Mouse (Mus musculus) megakaryocyte, adult 5-6 weeks (primary cell): ENCODE results near the gene Plcb1. TPM values are rescaled to one million over a fixed set of nuclear protein-coding genes. Genes with fewer than 3 reads are reported as not detected.
A peak's percentile ranks its signal among the peaks of the same experiment; 100 is the strongest.

Experiments used
- ATAC-seq: 2 replicates; pipeline ENCODE4 v1.8.0; 2016; ENCODE audit warnings: mild to moderate bottlenecking, inconsistent platforms; ENCODE audit not compliant: poor library complexity, severe bottlenecking
- total RNA-seq, 2 experiments: library from RNA; stranded (forward) in 1 of 2; stranded (reverse) in 1 of 2; fragments of 153-499, 151-499 nt in 1 of 2; fragments of 221-1000, 200-1000 nt in 1 of 2; gene quantifications; 2 replicates each; pipeline versions ENCODE4 v1.2.3 to v1.2.4; 2015 to 2017

The Plcb1 gene
- total RNA-seq, 2 experiments from 2014 or later, result 37.3 to 39.4 TPM

GRCm38 (mm10) chr2:135394698-135395097 is 608.8 kb downstream of the Plcb1 start:
- ATAC-seq, result no peak

DNA sequence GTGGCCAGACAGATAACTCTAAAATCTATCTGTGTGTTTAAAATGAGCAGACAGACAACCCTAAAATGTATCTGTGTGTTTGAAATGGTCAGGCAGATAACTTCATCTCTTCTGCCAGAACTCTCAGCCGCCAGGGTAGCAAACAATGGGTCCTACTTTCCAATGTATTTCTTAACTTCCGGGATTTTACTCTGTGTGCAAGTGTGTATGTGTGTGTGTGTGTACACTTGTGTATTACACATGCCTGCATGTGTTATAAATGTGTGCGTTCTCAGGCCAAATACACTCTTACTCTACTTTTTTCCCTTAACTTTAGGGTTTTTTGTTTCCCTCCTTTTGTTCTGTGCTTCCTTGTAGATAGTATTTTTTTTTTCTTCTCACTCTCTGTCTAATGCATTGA is 610.5 kb downstream of the Plcb1 start:
- ATAC-seq, result no peak

DNA sequence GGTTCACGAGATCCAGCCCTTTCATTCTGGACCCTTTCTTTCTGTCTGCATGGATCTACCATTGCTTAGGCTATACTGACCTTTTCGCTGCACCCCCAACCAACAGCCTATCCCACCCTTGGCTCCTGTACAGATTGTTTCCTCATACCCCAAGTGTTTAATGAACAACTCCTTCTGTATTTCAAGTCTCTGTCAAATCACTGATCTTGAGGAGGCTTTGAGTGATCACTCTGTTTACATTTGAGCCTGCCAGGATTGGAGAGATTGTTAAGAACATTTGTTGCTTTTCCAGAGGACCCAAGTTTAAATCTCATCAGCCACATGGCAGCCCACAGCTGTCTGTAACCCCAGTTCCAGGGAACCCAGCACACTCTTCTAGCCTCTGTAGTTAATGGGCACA is 612.1 kb downstream of the Plcb1 start:
- no peak for ATAC-seq

GRCm38 (mm10) chr2:135399760-135400159 is 613.9 kb downstream of the Plcb1 start:
- ATAC-seq, result no peak

DNA sequence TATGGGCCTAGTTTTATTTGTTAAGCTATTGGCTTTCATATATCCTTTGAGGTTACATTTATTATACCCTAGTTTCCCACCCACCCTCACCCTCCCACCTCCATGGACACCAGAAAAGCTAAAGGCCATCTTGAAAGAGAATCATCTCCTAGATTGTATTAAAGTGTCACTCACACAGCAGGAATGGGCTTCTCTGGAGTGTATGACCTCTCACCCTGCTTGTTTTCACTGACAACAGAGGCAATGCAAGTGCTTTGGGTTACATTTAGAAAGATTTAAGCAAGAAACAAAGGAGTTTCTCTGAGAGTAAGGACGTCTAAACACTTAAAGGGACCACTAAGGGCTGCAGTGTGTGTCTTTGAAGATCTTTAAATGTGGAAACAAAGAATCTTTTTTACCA is 617.0 kb downstream of the Plcb1 start:
- ATAC-seq, result no peak

DNA sequence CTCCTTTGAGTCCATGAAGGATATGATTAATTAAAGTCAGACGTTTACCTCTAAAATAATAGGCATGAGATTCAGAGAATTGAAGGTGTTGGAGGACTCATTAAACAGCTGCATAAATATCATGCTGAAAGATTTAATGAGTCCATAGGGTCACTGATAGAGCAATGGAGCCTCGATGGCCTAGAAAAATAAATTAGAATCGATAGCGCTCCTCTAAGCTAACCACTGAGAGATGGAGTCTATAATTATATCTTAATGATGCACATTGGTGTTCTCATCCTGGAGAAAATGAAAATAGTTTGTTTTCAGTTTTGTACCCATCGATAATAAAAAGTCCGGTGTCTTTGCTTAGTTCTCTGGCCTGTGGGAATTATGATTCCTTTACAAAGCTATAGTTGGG is 617.5 kb downstream of the Plcb1 start:
- no peak for ATAC-seq

- no peak for ATAC-seq
These were observed 618.2 kb downstream of the Plcb1 start for GRCm38 (mm10) chr2:135404095-135404494.

DNA sequence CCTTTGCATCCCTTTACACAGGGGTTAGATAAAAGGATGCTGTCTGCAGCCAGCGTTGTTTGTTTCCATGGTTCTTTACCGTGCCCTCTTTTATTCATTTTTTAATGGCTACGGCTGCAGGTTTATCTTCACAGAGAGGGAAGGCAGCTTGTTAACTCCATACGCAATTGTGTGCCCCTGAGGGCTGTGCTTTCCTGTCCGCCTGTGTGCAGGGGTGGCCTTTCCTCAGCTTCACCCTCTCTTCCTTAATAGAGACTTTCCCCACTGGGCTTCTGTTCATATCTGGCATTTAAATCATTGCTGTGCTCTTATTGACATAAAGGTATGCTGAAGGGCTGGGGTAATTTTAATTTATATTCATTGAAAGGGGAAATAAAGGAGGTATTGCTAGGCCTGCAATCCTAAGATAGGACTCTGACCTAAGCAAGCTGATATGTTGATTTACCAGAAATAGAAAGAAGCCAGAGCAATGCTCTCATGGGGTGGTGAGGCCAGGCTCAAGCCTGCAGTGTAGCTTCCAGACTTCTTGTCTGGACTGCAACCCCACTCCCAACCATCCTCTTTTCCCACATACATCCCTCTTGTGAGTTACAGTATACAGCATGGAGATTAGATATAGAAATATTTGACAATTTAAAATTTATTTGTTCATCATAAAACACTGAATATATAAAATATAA is 623.7 kb downstream of the Plcb1 start:
- no peak for ATAC-seq

DNA sequence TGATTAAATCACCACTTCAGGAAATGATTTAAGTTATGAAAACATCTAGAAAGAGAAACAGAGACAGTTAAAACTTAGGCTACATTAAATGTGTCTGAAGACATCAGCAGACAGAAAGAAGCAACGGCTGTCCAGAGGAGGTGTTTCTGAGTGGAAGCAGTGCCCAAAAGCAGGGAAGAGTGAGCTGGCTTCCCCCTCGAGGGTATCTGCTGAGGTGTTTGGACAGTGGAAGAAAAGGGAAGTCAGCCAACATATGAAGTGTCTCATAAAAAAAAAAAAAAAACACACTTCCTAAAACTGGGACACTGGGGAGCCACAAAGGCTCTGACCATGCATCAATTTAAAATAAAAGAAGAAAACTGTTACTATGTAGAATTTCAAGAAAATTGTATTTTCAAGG is 625.8 kb downstream of the Plcb1 start:
- peak; percentile 68 for ATAC-seq

DNA sequence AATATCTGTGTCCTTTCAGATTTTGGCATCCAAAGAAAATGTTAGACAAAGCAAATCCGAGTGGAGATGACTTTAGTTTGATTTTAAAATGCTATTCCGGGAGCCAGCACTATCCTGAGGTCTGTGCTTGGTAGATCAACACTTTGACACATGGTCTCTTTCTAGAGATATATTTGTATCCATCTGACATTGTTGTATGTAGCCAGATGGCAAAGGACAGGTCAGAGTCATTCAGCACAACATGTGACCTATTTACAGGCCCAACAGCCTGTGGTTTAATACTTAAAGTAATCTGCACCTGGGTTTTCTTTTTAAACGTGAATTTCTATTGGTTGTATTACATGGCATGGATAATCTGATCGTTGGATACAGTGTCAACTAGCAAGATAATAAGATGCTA is 629.3 kb downstream of the Plcb1 start:
- ATAC-seq, result no peak

DNA sequence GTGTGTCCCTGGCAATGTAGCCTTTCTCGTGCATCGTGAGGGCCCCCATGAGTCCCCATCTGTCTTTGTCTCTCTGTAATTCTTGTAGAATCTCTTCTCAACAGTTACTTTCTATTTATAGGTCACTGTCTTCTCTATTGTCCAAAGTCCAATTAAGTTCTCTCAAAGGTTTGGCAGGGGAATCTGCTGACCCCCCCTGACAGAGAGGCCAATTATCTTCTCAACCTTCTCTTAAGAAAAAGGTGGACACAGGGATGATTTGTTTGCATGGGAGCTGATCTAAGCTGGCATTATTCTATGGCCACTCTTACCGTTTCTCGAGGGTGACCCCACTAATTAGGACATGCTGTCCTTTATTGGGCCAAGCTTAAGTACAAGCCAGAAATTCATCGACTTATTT is 633.4 kb downstream of the Plcb1 start:
- no peak for ATAC-seq

- no peak for ATAC-seq
These were observed 649.2 kb downstream of the Plcb1 start for GRCm38 (mm10) chr2:135434947-135435515.

DNA sequence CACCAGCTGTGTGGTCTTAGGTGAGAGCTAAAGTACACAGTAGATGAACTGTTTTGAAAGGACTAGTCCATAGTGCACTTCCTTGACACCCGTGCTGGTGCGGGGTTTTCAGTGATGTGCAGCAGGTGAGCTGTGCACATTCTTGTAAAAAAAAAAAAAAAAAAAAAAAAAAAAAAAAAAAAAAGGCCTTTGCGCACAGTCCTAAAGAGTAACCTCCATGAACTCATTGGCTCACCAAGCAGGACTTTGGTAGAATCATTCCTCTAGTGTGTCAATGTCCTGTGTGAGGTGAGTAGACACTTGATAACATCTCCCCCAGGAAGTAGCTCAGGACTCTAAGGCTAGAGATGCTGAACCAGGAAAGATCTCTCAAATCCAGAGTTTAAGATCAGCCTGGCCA is 653.2 kb downstream of the Plcb1 start:
- no peak for ATAC-seq

DNA sequence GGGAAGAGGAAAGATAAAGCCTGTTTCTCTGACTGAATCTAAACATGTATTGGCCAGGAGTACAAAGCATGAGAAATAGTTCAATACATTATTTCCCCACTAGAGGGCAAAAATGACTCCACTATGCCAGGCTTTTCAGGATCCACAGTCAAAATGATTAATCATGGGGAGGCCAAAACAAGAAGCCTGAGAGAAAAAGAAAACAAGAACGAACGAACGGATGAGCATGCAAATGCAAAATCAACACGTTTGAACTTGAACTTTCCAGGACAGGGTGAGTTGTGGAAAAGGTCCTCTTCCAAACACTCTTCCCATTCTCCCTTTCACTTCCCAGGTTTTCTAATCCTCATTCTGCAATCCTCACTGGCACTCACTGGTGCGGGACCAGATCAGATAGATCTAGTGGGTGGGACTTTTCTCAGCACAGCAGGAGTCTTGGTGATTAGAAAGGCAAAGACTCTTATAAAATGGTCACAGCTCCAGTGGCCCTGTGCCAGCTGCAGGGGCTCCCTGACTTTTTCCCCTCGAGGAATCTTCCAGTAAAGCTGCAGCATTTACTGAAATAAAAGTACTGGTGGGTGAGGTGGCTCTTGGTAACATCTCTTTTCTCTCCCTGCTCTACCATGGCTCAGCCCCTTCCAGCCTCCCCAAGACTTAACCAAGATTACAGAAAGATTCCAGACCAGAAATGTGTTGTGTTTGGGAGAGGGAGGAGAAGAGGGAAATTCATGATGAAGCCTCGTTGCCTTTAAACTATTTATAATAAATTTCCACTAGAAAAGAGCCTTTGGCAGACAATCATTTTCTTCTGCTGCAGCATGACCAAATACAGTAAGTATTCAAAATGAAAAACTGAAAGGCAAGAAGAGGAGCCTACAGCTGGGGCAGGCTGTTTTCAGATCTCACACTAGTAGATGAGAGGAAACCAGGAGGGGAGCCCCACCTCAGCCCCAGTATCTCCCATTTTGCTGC is 654.0 kb downstream of the Plcb1 start:
- peak; percentile 57 for ATAC-seq

GRCm38 (mm10) chr2:135453581-135453980 is 667.7 kb downstream of the Plcb1 start:
- ATAC-seq, result no peak

- ATAC-seq, result no peak
These were observed 668.1 kb downstream of the Plcb1 start for GRCm38 (mm10) chr2:135454015-135454414.

GRCm38 (mm10) chr2:135454455-135454854 is 668.6 kb downstream of the Plcb1 start:
- ATAC-seq, result no peak

- no peak for ATAC-seq
These were observed 682.0 kb downstream of the Plcb1 start for GRCm38 (mm10) chr2:135467895-135468294.

DNA sequence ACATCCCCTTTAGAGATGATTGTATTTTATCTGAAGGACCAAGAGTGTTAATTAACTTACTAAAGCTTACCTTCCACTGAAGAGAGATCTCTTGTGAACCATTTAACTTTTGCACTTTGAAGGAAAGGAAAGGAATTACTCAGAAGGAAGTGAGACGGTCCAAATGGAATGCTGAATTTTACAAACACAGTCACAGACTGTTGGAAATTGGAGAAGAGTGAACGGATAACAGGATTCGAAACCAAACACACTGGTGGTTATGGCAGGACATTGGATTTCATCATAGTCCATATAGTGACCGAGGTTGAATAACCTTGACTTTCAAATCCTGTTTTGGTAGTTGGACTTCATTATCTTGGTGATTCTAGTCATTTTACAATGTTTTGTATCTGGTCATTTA is 688.2 kb downstream of the Plcb1 start:
- ATAC-seq, result peak; percentile 93

- peak; percentile 34; the same call in 1 of the 2 replicates for ATAC-seq
These were observed 699.4 kb downstream of the Plcb1 start for GRCm38 (mm10) chr2:135485248-135485647.

- peak; percentile 71; the same call in 1 of the 2 replicates for ATAC-seq
These were observed 702.4 kb downstream of the Plcb1 start for GRCm38 (mm10) chr2:135488277-135488676.

- no peak for ATAC-seq
These were observed 703.3 kb downstream of the Plcb1 start for GRCm38 (mm10) chr2:135489127-135489526.
